Mouse (Mus musculus): ENCODE results near the gene Mfap1b.

DNA sequence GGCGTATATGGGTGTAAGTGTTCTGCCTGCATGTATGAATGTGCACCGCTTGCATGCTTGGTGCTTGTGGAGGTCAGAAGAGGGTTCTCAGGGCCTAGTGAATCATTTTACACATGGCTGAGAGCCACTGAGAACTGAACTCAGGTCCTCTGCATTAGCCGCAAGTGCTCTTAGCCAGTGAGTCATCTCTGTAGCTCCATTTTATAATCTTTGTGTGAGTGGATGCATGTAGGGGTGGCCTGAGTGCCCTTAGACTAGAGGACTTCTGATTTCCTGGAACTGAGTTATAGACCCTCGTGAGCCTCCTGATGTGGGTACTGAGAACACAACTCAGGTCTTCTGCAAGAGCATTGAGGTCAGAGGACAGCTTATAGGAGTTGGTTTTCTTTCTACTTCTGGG lies 40.3 kb upstream of the Mfap1b start:
- TF ChIP-seq MYOG (IDR thresholded peaks at IDR 0.05; ENCODE audit: control insufficient read depth in 1 of 3, insufficient read depth in 1 of 3, insufficient read length in 2 of 3, low read depth in 2 of 3), result no peak
- TF ChIP-seq POLR2A (IDR thresholded peaks at IDR 0.05; ENCODE audit: insufficient read length, low read depth), result no peak
- no peak for TF ChIP-seq TCF3 (IDR thresholded peaks at IDR 0.05; ENCODE audit: insufficient read length, low read depth)
- no peak for TF ChIP-seq POLR2AphosphoS2 (IDR thresholded peaks at IDR 0.05; ENCODE audit: insufficient read length, low read depth)
- TF ChIP-seq CEBPB (IDR thresholded peaks at IDR 0.05; ENCODE audit: insufficient read depth, poor library complexity, severe bottlenecking), result no peak
- no peak for TF ChIP-seq MYOD1 (IDR thresholded peaks at IDR 0.05; ENCODE audit: control insufficient read depth in 1 of 3, insufficient read length in 2 of 3, low read depth in 2 of 3)
- no peak for TF ChIP-seq TCF12 (IDR thresholded peaks at IDR 0.05; ENCODE audit: insufficient read depth, poor library complexity, severe bottlenecking)
- TF ChIP-seq MAX (IDR thresholded peaks at IDR 0.05; ENCODE audit: low read depth), result no peak
- TF ChIP-seq REST (IDR thresholded peaks at IDR 0.05; ENCODE audit: insufficient read depth, insufficient read length), result no peak
- no peak for TF ChIP-seq USF1 (IDR thresholded peaks at IDR 0.05; ENCODE audit: low read depth)
